ENCODE assay signal across 21 mouse cellular contexts in the genomic region with DNA sequence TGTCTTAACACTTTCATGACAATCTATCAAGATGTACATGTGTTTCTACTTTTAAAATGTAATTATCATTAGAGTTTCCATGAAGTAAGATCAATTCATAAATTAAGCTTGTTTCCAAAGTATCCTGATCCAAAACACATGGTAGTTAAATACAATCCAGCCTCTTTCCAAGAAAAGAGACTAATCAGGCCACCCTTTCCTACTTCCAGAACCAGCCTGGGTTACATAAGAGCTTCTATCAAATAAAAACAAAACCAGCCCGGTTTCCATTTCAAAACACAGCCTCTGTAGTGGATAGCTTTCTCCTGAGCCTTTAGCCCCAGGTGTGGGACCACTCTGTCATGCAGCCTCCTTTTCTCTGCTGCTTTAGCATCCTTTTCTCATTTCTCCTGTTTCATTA. TPM values are rescaled to one million over a fixed set of nuclear protein-coding genes. Genes with fewer than 3 reads are reported as not detected.
"Had no signal": no experiment of that assay in that cellular context is flagged by ENCODE, and none has a peak within 500 bp of the region (broad histone marks: within the 10 kb centered on the region; RNA-seq: fewer than 3 reads in every experiment).

No protein-coding gene starts in this region.

- H3K27me3 ChIP-seq: liver, embryonic 13.5 days; lung, embryonic 15.5 days; midbrain, embryonic 12.5 days; neural tube, embryonic 13.5 days had no signal

- H3K9ac ChIP-seq: liver, embryonic 13.5 days; liver, postnatal 0 days; lung, embryonic 15.5 days; midbrain, embryonic 12.5 days; neural tube, embryonic 13.5 days had no signal

- H3K9me3 ChIP-seq: lung, embryonic 15.5 days had no signal

- H3K4me1 ChIP-seq: liver, embryonic 13.5 days; lung, embryonic 15.5 days; midbrain, embryonic 12.5 days; neural tube, embryonic 13.5 days had no signal

- ATAC-seq: liver, postnatal 0 days; midbrain, embryonic 16.5 days had no signal

- H3K27ac ChIP-seq: liver, embryonic 13.5 days; lung, embryonic 15.5 days; macrophage; midbrain, embryonic 12.5 days; neural tube, embryonic 13.5 days had no signal

- H3K4me2 ChIP-seq: liver, embryonic 13.5 days; lung, embryonic 15.5 days; midbrain, embryonic 12.5 days; neural tube, embryonic 13.5 days had no signal

- DNase-seq: kidney, adult 18-20 months; kidney, postnatal 14 days; liver; liver, embryonic 13.5 days; liver, postnatal 0 days; lung, postnatal 14 days; right cerebral cortex, postnatal 14 days; thymus, postnatal 4 days had no signal

- H3K36me3 ChIP-seq: liver, embryonic 13.5 days; lung, embryonic 15.5 days; midbrain, embryonic 12.5 days; neural tube, embryonic 13.5 days had no signal

- H3K4me3 ChIP-seq: liver, embryonic 13.5 days; lung, embryonic 15.5 days; midbrain, embryonic 12.5 days; neural tube, embryonic 13.5 days had no signal

RNA-seq across cellular contexts. Expression of gene Rfpl4b, which starts 2.2 kb away (rescaled TPM):
- total RNA-seq: layer of hippocampus, postnatal 25 days; left cerebral cortex, adult 8-10 months; left cerebral cortex, postnatal 25 days; megakaryocyte-erythroid progenitor cell, adult 5-6 weeks had no signal
- polyA plus RNA-seq: kidney, embryonic 14.5 days; large intestine, adult 2 months; liver, embryonic 13.5 days; liver, postnatal 0 days; lung, embryonic 15.5 days; macrophage; midbrain, embryonic 12.5 days; midbrain, embryonic 16.5 days; neural tube, embryonic 13.5 days; small intestine, adult 2 months; stomach, embryonic 16.5 days had no signal
